Mouse (Mus musculus) heart, embryonic 13.5 days (tissue): ENCODE data around the gene Hpse2. TPM values are rescaled to one million over a fixed set of nuclear protein-coding genes. Genes with fewer than 3 reads are reported as not detected.

Experiments
- ATAC-seq: fragments of 200-750 bp; cut with Nextera tagmentation; 2 replicates; pipeline ENCODE4 v1.8.0; 2017; ENCODE audit warnings: moderate TSS enrichment; ENCODE audit not compliant: insufficient number of reproducible peaks, low FRiP score, low TSS enrichment; ENCODE audit errors: extremely low read depth
- H3K27ac ChIP-seq: fragments of 300-500 bp; sonication (generic); replicated peaks from 2 replicates; pipeline ENCODE4 v1.5.1; 2015; ENCODE audit warnings: moderate library complexity, mild to moderate bottlenecking, inconsistent platforms
- H3K27me3 ChIP-seq: fragments of 300-500 bp; sonication (generic); replicated peaks from 2 replicates; pipeline ENCODE4 v1.6.1; 2015; ENCODE audit warnings: mild to moderate bottlenecking, inconsistent platforms
- H3K36me3 ChIP-seq: fragments of 300-500 bp; sonication (generic); 2 replicates; pipeline ENCODE4 v1.6.1; 2015; ENCODE audit warnings: mild to moderate bottlenecking, inconsistent platforms
- H3K4me1 ChIP-seq: fragments of 300-500 bp; sonication (generic); 2 replicates; pipeline ENCODE4 v1.6.1; 2015; ENCODE audit warnings: inconsistent platforms
- H3K4me2 ChIP-seq: fragments of 300-500 bp; sonication (generic); 2 replicates; pipeline ENCODE4 v1.6.1; 2015; ENCODE audit warnings: inconsistent platforms, mild to moderate bottlenecking, moderate library complexity
- H3K4me3 ChIP-seq: fragments of 300-500 bp; sonication (generic); 2 replicates; pipeline ENCODE4 v1.5.1; 2015; ENCODE audit warnings: moderate library complexity, mild to moderate bottlenecking, inconsistent platforms
- H3K9ac ChIP-seq: fragments of 300-500 bp; sonication (generic); 2 replicates; pipeline ENCODE4 v1.6.1; 2015; ENCODE audit warnings: inconsistent platforms, mild to moderate bottlenecking, moderate library complexity
- H3K9me3 ChIP-seq: fragments of 300-500 bp; sonication (generic); 2 replicates; pipeline ENCODE4 v1.6.1; 2016; ENCODE audit warnings: inconsistent platforms
- WGBS: fragments of 180-500 bp; shearing (Covaris S2); methylation state at CpG from one replicate; pipeline ENCODE4 v1.1.7; 2015; ENCODE audit warnings: mixed read lengths; 5-methylcytosine and 5-hydroxymethylcytosine counted together
- polyA plus RNA-seq: library from polyadenylated mRNA; unstranded; fragments of >200 nt; fragmentation: Nextera tagmentation; extraction: Ambion mirVana; gene quantifications from 2 replicates; pipeline ENCODE4 v1.2.1, GENCODE M21; 2015

Gene Hpse2
- polyA plus RNA-seq, 1 experiment from 2014 or later: 0.52 TPM

DNA sequence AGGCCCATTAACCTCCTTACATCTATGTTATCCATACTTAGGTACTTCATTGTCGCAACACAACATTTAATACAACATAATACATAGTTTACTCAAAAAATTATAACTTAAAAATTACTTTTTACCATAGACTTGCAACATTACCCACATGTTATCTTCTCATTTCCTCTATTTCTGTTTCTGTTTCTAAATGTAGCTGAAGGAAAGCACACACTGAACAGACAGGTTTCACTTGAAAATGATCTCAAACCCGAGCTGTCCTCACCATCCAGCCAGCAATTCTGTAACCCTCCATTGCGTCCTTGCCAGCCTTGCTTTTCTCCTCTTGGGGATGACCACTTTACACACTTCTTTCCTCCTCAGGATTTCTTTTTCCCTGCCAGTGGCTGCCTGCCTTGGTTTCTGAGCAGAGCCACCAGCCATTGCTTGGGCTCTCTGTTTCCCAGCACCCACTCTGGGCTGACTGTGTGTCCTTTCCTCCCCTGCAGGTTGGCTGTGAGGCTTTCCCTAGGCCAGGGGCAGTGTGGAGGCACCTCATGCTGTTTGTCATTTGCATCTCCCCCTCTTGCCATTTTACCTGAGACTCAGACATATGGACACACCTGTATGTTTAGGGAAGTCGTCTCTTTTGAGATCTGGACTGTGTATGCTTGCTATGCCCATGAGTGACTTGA, 548.4 kb downstream of the Hpse2 start:
- no peak for ATAC-seq

DNA sequence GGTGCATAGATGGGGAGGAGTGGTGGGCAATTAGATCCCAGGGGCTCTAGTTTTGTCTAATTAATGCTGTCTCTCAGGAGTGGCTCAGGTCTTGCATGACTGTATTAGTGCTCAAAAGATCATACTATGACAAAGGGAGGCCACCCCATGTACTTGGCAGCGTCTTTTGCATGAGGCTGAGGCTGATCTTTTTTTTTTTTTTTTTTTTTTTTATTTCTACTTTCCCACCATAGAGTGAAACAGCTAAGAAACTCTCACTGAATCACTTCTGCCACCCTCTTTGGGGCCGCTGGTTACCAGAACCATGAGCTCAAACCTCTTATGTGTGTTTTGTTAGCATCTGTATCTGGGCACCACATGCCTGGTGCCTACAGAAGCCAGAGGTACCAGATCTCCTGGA, 549.0 kb downstream of the Hpse2 start:
- Histone ChIP-seq H3K4me2 (no peak overlapping the region), H3K9ac (no peak overlapping the region), H3K4me1 (peaks cover 16% of the 10 kb centered on the region), H3K36me3 (no peaks in the 10 kb centered on the region), H3K27ac (no peak overlapping the region), H3K9me3 (no peaks in the 10 kb centered on the region), H3K4me3 (no peak overlapping the region), H3K27me3 (no peaks in the 10 kb centered on the region)
- WGBS: 78% methylated on average over 2 of the region's 2 CpGs
- no peak for ATAC-seq

More for the DNA sequence above, 548.4 kb downstream of the Hpse2 start:
- Histone ChIP-seq H3K36me3 (no peaks in the 10 kb centered on the region), H3K4me2 (no peak overlapping the region), H3K4me3 (no peak overlapping the region), H3K9me3 (no peaks in the 10 kb centered on the region), H3K9ac (no peak overlapping the region), H3K27me3 (no peaks in the 10 kb centered on the region), H3K27ac (peak overlapping the region; percentile 25), H3K4me1 (peaks cover 16% of the 10 kb centered on the region)
- WGBS: 78% methylated on average over 4 of the region's 4 CpGs

DNA sequence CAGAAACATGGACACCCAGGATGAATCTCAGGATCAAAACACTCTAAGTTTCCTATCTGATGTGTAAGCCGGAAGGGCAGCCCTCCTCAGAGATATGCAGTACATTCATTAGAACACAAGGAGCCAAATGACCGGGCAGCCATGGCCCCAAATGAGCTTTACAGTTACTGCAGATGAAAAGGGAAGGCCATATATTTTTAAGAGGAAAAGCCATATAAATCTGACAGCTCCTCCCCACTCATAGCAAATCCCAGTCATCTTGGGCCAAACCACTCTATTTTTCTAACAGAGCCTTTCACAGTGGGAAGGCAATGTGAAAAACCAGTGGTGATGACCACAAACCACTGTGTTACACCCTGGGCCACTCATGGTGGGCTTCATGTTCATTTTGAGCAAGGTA, 549.9 kb downstream of the Hpse2 start:
- 65% methylated on average over 2 of the region's 2 CpGs for WGBS
- no peaks in the 10 kb centered on the region for H3K9me3 ChIP-seq
- ATAC-seq: no peak

DNA sequence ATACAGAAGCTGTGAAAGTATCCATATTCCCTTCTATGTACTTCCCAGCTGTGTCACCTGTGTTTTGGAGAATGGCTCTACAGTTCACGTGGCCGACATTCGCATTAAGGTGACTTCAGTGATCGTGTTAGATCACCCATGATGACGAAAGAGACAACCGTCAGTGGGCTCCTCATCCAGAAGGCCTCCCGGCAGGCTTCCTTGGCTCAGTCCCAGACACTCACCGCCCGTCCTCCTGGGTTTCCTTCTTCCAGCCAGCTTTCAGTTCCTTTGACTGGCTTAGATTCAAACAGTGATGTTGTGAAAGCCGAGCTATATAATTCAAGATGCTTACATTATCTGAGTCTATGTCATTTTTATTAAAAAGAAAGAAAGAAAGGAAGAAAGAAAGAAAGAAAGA, 550.6 kb downstream of the Hpse2 start:
- no peaks in the 10 kb centered on the region for H3K9me3 ChIP-seq
- no peak for ATAC-seq
- no peaks in the 10 kb centered on the region for H3K27me3 ChIP-seq
- H3K36me3 ChIP-seq: no peaks in the 10 kb centered on the region
- H3K4me2 ChIP-seq: no peak overlapping the region
- no peak overlapping the region for H3K27ac ChIP-seq
- no peak overlapping the region for H3K9ac ChIP-seq
- no peak overlapping the region for H3K4me3 ChIP-seq
- peaks cover 16% of the 10 kb centered on the region for H3K4me1 ChIP-seq
- WGBS: 62% methylated on average over 10 of the region's 10 CpGs

More for the DNA sequence above, 549.9 kb downstream of the Hpse2 start:
- H3K36me3 ChIP-seq: no peaks in the 10 kb centered on the region
- no peak overlapping the region for H3K9ac ChIP-seq
- no peak overlapping the region for H3K27ac ChIP-seq
- no peak overlapping the region for H3K4me2 ChIP-seq
- no peaks in the 10 kb centered on the region for H3K27me3 ChIP-seq
- H3K4me3 ChIP-seq: no peak overlapping the region
- peaks cover 16% of the 10 kb centered on the region for H3K4me1 ChIP-seq

DNA sequence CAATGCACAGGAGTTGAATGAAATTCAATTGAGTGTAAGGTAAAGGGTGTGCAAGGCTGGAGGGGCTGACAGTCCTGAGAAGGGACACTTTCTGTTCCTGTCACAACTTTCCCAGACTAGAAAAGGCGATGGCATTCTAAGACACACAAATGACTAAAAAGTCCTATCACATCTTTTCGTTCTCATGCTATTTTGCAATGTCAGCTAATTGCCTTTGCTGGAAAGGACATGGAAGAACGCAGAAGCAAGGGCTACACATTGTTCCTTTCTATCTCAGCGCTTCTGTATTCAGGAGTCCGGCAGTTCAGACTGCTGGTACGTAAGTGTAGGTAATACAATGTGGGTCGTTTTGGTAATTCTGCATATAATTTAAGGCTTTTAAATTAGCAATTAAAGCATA, 555.0 kb downstream of the Hpse2 start:
- Histone ChIP-seq H3K4me2 (no peak overlapping the region), H3K27me3 (no peaks in the 10 kb centered on the region), H3K4me1 (peaks cover 12% of the 10 kb centered on the region), H3K9me3 (no peaks in the 10 kb centered on the region), H3K9ac (no peak overlapping the region), H3K27ac (no peak overlapping the region), H3K36me3 (no peaks in the 10 kb centered on the region), H3K4me3 (no peak overlapping the region)
- WGBS: 82% methylated on average over 7 of the region's 7 CpGs
- ATAC-seq: no peak

DNA sequence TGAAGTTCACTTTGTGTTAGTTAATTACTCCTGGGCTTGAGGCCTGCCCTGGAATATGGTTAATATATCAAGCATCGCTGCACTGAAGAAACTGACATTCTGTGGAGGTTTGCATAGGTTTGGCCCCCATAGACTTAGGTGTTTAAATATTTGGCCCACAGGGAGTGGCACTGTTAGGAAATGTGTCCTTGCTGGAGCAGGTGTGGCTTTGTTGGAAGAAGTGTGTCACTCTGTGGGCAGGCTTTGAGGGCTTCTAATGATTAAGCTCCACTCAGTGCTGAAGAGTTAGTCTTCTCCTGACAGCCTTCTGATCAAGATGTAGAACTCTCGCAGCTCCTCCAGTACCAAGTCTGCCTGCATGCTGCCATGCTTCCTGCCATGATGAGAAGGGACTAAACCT, 555.9 kb downstream of the Hpse2 start:
- no peaks in the 10 kb centered on the region for H3K9me3 ChIP-seq
- H3K27me3 ChIP-seq: no peaks in the 10 kb centered on the region
- ATAC-seq: no peak
- H3K36me3 ChIP-seq: no peaks in the 10 kb centered on the region
- H3K27ac ChIP-seq: no peak overlapping the region
- H3K9ac ChIP-seq: no peak overlapping the region
- H3K4me2 ChIP-seq: no peak overlapping the region
- no peak overlapping the region for H3K4me3 ChIP-seq
- WGBS: 77% methylated on average over 2 of the region's 2 CpGs
- H3K4me1 ChIP-seq: peaks cover 8% of the 10 kb centered on the region

DNA sequence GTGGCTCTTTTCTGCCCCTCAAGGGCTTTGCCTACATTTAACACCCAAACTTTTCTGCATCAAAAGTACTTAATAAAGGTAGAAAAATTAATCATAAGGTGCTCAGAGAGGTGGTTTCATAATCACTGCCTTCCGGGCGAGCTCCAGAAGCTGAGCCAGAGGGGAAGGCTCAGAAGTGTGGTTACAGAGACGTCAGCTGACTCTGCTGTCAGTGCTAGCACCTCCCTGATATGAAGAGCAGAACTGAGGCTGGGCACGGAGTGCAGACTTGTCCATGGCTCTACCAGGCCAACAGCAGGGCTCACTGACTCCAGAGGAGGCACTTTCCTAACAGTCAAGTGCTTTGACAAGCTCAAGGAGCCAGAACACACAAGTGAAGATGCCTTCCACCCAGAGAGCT, 559.0 kb downstream of the Hpse2 start:
- Histone ChIP-seq H3K9ac (no peak overlapping the region), H3K4me2 (no peak overlapping the region), H3K4me3 (no peak overlapping the region), H3K27me3 (no peaks in the 10 kb centered on the region), H3K27ac (no peak overlapping the region), H3K4me1 (peaks cover 7% of the 10 kb centered on the region), H3K9me3 (no peaks in the 10 kb centered on the region), H3K36me3 (no peaks in the 10 kb centered on the region)
- 24% methylated on average over 4 of the region's 4 CpGs for WGBS
- ATAC-seq: no peak

DNA sequence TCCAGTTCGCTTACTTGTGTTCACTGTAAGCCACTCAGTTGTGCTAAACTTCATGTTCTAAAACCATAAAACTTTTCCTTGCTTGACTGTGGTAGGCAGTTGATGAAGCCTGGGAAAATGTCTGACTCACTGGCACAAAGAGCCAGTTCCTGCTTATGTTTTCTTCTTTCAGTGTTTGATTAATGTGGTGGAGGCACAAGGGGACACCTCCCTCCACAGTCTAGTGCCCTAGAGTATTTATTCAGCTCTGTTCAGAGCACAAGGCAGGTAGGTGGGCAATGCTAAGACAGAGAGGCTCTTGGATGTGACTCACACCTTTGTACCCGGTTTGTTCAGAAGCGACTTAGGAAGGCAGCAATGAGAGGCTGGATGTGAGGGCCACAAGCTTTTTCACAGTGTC, 560.3 kb downstream of the Hpse2 start:
- Histone ChIP-seq H3K27me3 (no peaks in the 10 kb centered on the region), H3K9me3 (no peaks in the 10 kb centered on the region), H3K4me2 (no peak overlapping the region), H3K27ac (no peak overlapping the region), H3K4me1 (peaks cover 7% of the 10 kb centered on the region), H3K36me3 (no peaks in the 10 kb centered on the region), H3K4me3 (no peak overlapping the region), H3K9ac (no peak overlapping the region)
- ATAC-seq: no peak
- WGBS: 77% methylated on average over 3 of the region's 3 CpGs

DNA sequence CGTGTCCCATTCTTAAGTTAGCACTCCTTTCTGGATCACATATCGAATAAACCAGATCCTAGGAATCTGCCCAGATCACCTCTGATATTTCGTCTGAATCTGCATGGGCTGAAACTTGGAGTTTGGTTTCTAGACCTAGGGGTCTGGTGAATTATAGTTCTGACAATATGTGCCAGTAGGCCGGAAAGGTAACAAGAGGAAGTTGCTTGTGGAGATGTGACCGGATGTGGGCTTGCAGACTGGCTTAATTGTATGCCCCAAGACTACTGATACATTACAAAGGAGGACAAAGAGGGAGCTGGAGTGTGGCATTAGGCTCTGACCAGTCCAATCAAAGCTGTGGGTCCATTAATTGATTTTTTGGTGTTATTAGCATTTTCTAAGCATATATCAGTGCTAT, 568.0 kb downstream of the Hpse2 start:
- no peak overlapping the region for H3K9ac ChIP-seq
- no peaks in the 10 kb centered on the region for H3K4me1 ChIP-seq
- no peaks in the 10 kb centered on the region for H3K27me3 ChIP-seq
- no peak overlapping the region for H3K4me2 ChIP-seq
- H3K27ac ChIP-seq: no peak overlapping the region
- H3K4me3 ChIP-seq: no peak overlapping the region
- ATAC-seq: no peak
- WGBS: 82% methylated on average over 5 of the region's 5 CpGs
- H3K9me3 ChIP-seq: no peaks in the 10 kb centered on the region
- no peaks in the 10 kb centered on the region for H3K36me3 ChIP-seq

DNA sequence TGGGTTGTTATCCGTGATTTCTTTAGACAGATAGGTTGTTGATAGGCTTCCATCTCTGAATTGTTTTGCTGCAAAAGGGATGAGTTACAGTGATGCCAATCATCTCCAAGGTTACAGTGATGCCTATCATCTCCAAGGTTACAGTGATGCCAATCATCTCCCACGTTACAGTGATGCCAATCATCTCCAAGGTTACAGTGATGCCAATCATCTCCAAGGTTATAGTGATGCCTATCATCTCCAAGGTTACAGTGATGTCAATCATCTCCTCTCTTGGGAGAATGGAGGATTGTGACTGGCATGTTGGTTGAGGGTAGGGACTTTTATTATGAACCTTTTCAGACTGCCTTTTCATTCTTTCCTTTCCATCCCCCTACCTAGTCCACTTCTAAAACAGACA, 570.4 kb downstream of the Hpse2 start:
- 81% methylated on average over 2 of the region's 2 CpGs for WGBS
- Histone ChIP-seq H3K9me3 (no peaks in the 10 kb centered on the region), H3K4me2 (no peak overlapping the region), H3K27ac (no peak overlapping the region), H3K9ac (no peak overlapping the region), H3K36me3 (no peaks in the 10 kb centered on the region), H3K4me1 (no peaks in the 10 kb centered on the region), H3K27me3 (no peaks in the 10 kb centered on the region), H3K4me3 (no peak overlapping the region)
- ATAC-seq: no peak

DNA sequence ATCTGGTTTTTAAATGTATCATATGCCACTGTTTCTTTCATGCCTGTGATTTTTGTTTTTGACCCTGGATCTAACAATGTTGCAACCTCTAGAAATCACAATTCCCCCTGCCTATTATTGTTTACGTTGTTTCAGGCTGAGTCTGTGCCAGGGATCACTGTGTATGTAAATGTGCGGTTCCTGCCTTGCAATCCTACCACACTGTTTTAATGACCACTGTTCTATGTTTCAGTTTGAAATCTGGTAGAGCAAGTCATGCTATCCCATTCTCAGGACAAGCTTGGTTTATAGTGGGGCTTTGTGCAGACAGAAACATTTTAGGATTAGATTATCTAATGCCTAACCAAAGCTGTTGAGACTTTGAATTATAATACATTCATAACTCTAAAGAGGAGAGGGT, 571.9 kb downstream of the Hpse2 start:
- H3K9ac ChIP-seq: no peak overlapping the region
- 80% methylated on average over 2 of the region's 2 CpGs for WGBS
- H3K4me1 ChIP-seq: no peaks in the 10 kb centered on the region
- H3K27ac ChIP-seq: no peak overlapping the region
- no peaks in the 10 kb centered on the region for H3K27me3 ChIP-seq
- no peaks in the 10 kb centered on the region for H3K36me3 ChIP-seq
- no peak for ATAC-seq
- no peak overlapping the region for H3K4me3 ChIP-seq
- no peak overlapping the region for H3K4me2 ChIP-seq
- H3K9me3 ChIP-seq: no peaks in the 10 kb centered on the region

DNA sequence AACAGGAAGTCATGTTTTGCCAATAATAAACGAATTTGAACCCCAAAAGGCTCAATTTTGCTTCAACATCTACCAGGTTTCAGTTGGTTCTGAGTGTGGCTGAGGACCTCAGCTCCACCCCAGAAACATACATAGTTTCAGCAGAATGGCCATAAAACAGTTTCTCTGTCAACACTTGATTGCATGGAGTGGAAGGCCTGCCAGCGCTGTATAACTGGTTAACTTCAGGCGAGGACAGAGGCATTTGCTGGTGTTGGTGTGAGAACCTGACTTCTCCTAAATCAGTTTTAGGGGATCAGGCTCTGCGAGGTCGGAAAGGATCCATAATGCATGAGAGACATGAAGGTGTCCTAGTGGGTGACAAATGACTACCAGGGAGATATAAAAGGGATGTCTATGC, 578.0 kb downstream of the Hpse2 start:
- Histone ChIP-seq H3K27ac (no peak overlapping the region), H3K36me3 (no peaks in the 10 kb centered on the region), H3K4me2 (no peak overlapping the region), H3K4me1 (no peaks in the 10 kb centered on the region), H3K9ac (no peak overlapping the region), H3K4me3 (no peak overlapping the region), H3K9me3 (no peaks in the 10 kb centered on the region), H3K27me3 (no peaks in the 10 kb centered on the region)
- no peak for ATAC-seq
- 60% methylated on average over 5 of the region's 5 CpGs for WGBS
